Mouse (Mus musculus) inflammation-experienced regulatory T-cells, adult 6 months (primary cell): Measurements from ENCODE around the gene Zcchc3. TPM values are rescaled to one million over a fixed set of nuclear protein-coding genes. Genes with fewer than 3 reads are reported as not detected.

Experiments
- polyA plus RNA-seq, 3 experiments: library from polyadenylated mRNA; unstranded; fragments of 100-300 nt; shearing (Covaris generic); gene quantifications; one replicate each; pipeline ENCODE4 v1.2.1; 2017

Zcchc3 gene
- polyA plus RNA-seq, 3 experiments from 2014 or later, result 0.34 to 0.95 (median 0.93) TPM

Other genes with a start within 250 kb of the Zcchc3 start
- 10 to 100 TPM; 57.1 to 89.9 (median 83.2) TPM for gene Csnk2a1, start 188.2 kb downstream of the Zcchc3 start, polyA plus RNA-seq
- 10 to 100 TPM; 16.1 to 19.1 (median 16.8) TPM for gene Tbc1d20, start 121.2 kb downstream of the Zcchc3 start, polyA plus RNA-seq
- gene Rbck1, start 82.4 kb downstream of the Zcchc3 start, polyA plus RNA-seq, result 10 to 100 TPM; 54.0 to 68.9 (median 63.6) TPM
- gene Trib3, start 71.0 kb downstream of the Zcchc3 start, polyA plus RNA-seq, result 1 to 10 TPM; 1.7 to 3.5 (median 2.1) TPM
- gene Nrsn2, start 38.4 kb downstream of the Zcchc3 start, polyA plus RNA-seq, result not detected
- gene Sox12, start 17.0 kb downstream of the Zcchc3 start, polyA plus RNA-seq, result under 1 TPM in 2 of 3 experiments, not detected in 1; 0.39 to 0.49 TPM
- not detected for gene 6820408C15Rik, start 560 bp upstream of the Zcchc3 start, polyA plus RNA-seq
- not detected for gene Defb23, start 49.6 kb upstream of the Zcchc3 start, polyA plus RNA-seq
- not detected for gene Defb20, start 62.0 kb upstream of the Zcchc3 start, polyA plus RNA-seq
- gene Defb22, start 75.1 kb upstream of the Zcchc3 start, polyA plus RNA-seq, result not detected
- not detected for gene Defb26, start 96.7 kb upstream of the Zcchc3 start, polyA plus RNA-seq
- not detected for gene Defb28, start 103.2 kb upstream of the Zcchc3 start, polyA plus RNA-seq
- not detected for gene Defb29, start 125.1 kb upstream of the Zcchc3 start, polyA plus RNA-seq
- not detected for gene Gm17416, start 154.3 kb upstream of the Zcchc3 start, polyA plus RNA-seq
- not detected for gene Defb21, start 157.7 kb upstream of the Zcchc3 start, polyA plus RNA-seq
- gene Defb19, start 165.3 kb upstream of the Zcchc3 start, polyA plus RNA-seq, result not detected
- not detected for gene Defb45, start 184.4 kb upstream of the Zcchc3 start, polyA plus RNA-seq
- not detected for gene Defb36, start 189.3 kb upstream of the Zcchc3 start, polyA plus RNA-seq
- 1 to 10 TPM in 1 of 3 experiments, not detected in 2; 1.4 TPM for gene Defb25, start 208.0 kb upstream of the Zcchc3 start, polyA plus RNA-seq
- not detected for gene Rem1, start 211.9 kb upstream of the Zcchc3 start, polyA plus RNA-seq